Mouse (Mus musculus): Measurements from ENCODE around the gene Gm1123. TPM values are rescaled to one million over a fixed set of nuclear protein-coding genes. Genes with fewer than 3 reads are reported as not detected.
A peak's percentile ranks its signal among the peaks of the same experiment; 100 is the strongest.

The Gm1123 gene
- total and polyA plus RNA-seq, 2 experiments from 2014 or later = 0.16 TPM; not detected in 1

DNA sequence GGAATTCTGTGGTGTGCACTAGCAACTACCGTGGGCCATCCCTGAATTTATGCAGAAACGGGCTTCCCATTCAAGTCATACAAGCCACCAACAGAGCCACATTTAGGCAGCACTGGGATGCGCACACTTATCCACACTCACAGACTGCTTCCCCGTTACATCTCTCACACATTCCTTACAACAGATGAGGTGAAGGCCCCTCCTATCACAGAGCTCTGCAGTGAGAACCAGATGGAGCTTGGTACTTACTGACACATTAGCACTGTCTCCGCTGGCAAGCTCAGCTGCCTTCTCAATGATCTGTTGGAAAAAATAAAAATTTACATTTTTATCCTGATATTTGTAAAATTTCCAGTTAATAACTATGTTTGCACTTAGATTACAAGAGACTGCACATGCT lies 29.8 kb upstream of the Gm1123 start:
- no peak for TF ChIP-seq CTCF (IDR thresholded peaks at IDR 0.05)

DNA sequence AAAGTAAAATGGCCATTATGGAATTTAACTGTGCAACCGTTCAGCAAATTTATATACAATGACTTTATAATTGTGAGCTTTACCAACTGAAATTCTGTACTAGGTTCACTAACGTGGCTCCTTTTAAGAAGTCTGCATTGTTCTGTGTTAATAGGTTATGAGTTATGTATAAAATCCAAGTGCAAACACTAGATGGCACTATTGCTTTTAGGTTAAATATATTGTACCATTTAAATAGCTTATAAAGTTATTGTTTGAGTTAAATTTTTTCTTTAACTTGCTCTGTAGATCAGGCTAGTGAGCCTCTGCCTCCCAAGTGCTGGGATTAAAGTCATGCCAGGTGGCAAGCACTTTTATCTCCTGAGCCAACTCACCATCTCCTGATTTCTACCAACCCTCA lies 28.7 kb upstream of the Gm1123 start:
- DNase-seq (ENCODE audit: low spot score) (peak; percentile 83), ATAC-seq (ENCODE audit: low FRiP score) (no peak)
- no peaks in the 10 kb centered on the region for H3K27me3 ChIP-seq (ENCODE audit: insufficient read depth, low read length)
- H3K4me1 ChIP-seq (ENCODE audit: insufficient read depth, low read length) = no peaks in the 10 kb centered on the region
- H3K27ac ChIP-seq (ENCODE audit: low read depth, low read length) = no peak overlapping the region
- no peak overlapping the region for H3K9ac ChIP-seq (replicated peaks; ENCODE audit: low read length, poor library complexity, severe bottlenecking)
- H3K4me2 ChIP-seq (ENCODE audit: low read depth, low read length, poor library complexity, severe bottlenecking) = no peak overlapping the region
- no peaks in the 10 kb centered on the region for H3K9me3 ChIP-seq (ENCODE audit: low read length)
- TF ChIP-seq CTCF (IDR thresholded peaks at IDR 0.05) = peak; percentile 69
- H3K4me3 ChIP-seq (ENCODE audit: low read depth, low read length) = no peak overlapping the region
- peaks cover 28% of the 10 kb centered on the region for H3K36me3 ChIP-seq (ENCODE audit: insufficient read depth, low read length)
- WGBS = 46% methylated on average over 2 of the region's 2 CpGs

More for the DNA sequence above, 29.8 kb upstream of the Gm1123 start:
- Histone ChIP-seq H3K4me1 (ENCODE audit: insufficient read depth, low read length) (no peaks in the 10 kb centered on the region), H3K36me3 (ENCODE audit: insufficient read depth, low read length) (peaks cover 29% of the 10 kb centered on the region), H3K9ac (replicated peaks; ENCODE audit: low read length, poor library complexity, severe bottlenecking) (no peak overlapping the region), H3K27me3 (ENCODE audit: insufficient read depth, low read length) (no peaks in the 10 kb centered on the region), H3K4me2 (ENCODE audit: low read depth, low read length, poor library complexity, severe bottlenecking) (no peak overlapping the region), H3K9me3 (ENCODE audit: low read length) (no peaks in the 10 kb centered on the region), H3K27ac (ENCODE audit: low read depth, low read length) (no peak overlapping the region), H3K4me3 (ENCODE audit: low read depth, low read length) (no peak overlapping the region)
- WGBS = 88% methylated on average over 5 of the region's 5 CpGs
- ATAC-seq (ENCODE audit: low FRiP score) (no peak), DNase-seq (ENCODE audit: low spot score) (peak; percentile 9)

DNA sequence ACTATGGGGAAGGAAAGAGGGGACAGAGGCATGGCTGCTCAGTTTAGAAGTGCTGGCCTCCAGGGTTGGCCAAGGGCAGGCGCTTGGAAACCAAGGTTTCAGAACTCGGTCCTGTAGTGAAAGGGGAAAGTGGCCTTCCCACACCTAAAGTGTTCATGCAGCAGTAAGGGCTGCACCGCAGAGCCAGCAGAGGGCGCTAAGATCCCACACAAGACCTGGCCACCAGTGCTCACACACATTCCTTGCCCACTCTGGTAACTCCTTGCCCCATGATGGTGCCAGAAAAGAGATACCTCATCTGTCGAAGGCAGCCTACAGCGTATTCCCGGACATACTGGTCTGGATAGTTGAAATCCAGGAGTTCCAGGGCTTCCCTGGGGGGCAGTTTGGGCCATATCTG lies 27.0 kb upstream of the Gm1123 start:
- no peaks in the 10 kb centered on the region for H3K9me3 ChIP-seq (ENCODE audit: low read length)
- peaks cover 31% of the 10 kb centered on the region for H3K36me3 ChIP-seq (ENCODE audit: insufficient read depth, low read length)
- no peak overlapping the region for H3K9ac ChIP-seq (replicated peaks; ENCODE audit: low read length, poor library complexity, severe bottlenecking)
- peak; percentile 93 for TF ChIP-seq CTCF (IDR thresholded peaks at IDR 0.05)
- H3K27me3 ChIP-seq (ENCODE audit: insufficient read depth, low read length) = no peaks in the 10 kb centered on the region
- H3K4me3 ChIP-seq (ENCODE audit: low read depth, low read length) = no peak overlapping the region
- no peak overlapping the region for H3K4me2 ChIP-seq (ENCODE audit: low read depth, low read length, poor library complexity, severe bottlenecking)
- WGBS = 40% methylated on average over 7 of the region's 7 CpGs
- 0 out of 2 replicates have a peak, but pooled peaks have one; percentile 38 for ATAC-seq (ENCODE audit: low FRiP score)
- peak; percentile 78 for DNase-seq (ENCODE audit: low spot score)
- no peak overlapping the region for H3K27ac ChIP-seq (ENCODE audit: low read depth, low read length)
- H3K4me1 ChIP-seq (ENCODE audit: insufficient read depth, low read length) = no peaks in the 10 kb centered on the region

DNA sequence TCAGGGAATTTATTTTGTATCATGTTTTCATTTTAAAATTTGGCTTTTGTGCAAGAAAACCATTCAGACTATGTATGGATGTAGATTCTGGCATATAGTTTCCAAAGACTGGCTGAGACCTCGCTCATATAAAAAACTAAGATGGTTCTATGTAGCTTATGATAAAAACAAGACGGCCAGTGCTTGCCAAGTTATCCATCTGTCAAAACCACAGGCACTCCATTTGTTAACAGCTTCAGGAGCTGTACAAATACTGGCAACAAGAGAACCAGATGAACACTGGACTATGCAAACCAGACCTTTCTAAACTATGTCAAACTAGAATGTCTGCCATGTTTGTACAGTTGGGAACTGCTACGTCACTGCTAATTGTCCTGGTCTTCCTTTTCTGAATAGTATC lies 22.2 kb upstream of the Gm1123 start:
- TF ChIP-seq CTCF (IDR thresholded peaks at IDR 0.05) = no peak
- H3K27me3 ChIP-seq (ENCODE audit: insufficient read depth, low read length) = no peaks in the 10 kb centered on the region
- no peak overlapping the region for H3K27ac ChIP-seq (ENCODE audit: low read depth, low read length)
- H3K4me3 ChIP-seq (ENCODE audit: low read depth, low read length) = no peak overlapping the region
- DNase-seq (ENCODE audit: low spot score) (peak; percentile 15), ATAC-seq (ENCODE audit: low FRiP score) (no peak)
- H3K9me3 ChIP-seq (ENCODE audit: low read length) = no peaks in the 10 kb centered on the region
- H3K4me1 ChIP-seq (ENCODE audit: insufficient read depth, low read length) = no peaks in the 10 kb centered on the region
- H3K4me2 ChIP-seq (ENCODE audit: low read depth, low read length, poor library complexity, severe bottlenecking) = no peak overlapping the region
- no peak overlapping the region for H3K9ac ChIP-seq (replicated peaks; ENCODE audit: low read length, poor library complexity, severe bottlenecking)
- H3K36me3 ChIP-seq (ENCODE audit: insufficient read depth, low read length) = peaks cover 21% of the 10 kb centered on the region
- 89% methylated on average over 3 of the region's 3 CpGs for WGBS

DNA sequence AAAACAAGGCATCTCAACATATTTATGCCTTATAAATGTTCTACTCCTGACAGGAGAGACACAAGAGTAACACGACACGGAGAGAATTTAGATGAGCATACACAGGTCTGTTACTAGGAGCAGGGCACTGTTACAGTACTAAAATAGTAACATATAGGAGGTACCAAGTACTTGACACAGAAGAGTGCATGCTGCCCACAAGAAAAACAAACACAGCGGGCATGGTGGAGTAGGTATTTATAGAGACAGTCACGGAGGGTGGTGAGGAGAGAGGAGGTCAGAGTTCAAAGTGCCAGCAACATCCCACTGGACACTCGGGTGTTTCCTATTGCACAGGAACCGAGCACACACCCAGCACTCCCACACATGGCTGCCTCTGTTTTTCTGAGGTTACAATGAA lies 14.2 kb upstream of the Gm1123 start:
- Histone ChIP-seq H3K4me2 (ENCODE audit: low read depth, low read length, poor library complexity, severe bottlenecking) (no peak overlapping the region), H3K9ac (replicated peaks; ENCODE audit: low read length, poor library complexity, severe bottlenecking) (no peak overlapping the region), H3K9me3 (ENCODE audit: low read length) (no peaks in the 10 kb centered on the region), H3K4me3 (ENCODE audit: low read depth, low read length) (no peak overlapping the region), H3K27ac (ENCODE audit: low read depth, low read length) (no peak overlapping the region), H3K4me1 (ENCODE audit: insufficient read depth, low read length) (no peaks in the 10 kb centered on the region), H3K27me3 (ENCODE audit: insufficient read depth, low read length) (no peaks in the 10 kb centered on the region), H3K36me3 (ENCODE audit: insufficient read depth, low read length) (peaks cover 4% of the 10 kb centered on the region; the same call in 1 of the 2 replicates)
- TF ChIP-seq CTCF (IDR thresholded peaks at IDR 0.05) = no peak
- 82% methylated on average over 6 of the region's 6 CpGs for WGBS
- ATAC-seq (ENCODE audit: low FRiP score) (no peak), DNase-seq (ENCODE audit: low spot score) (no peak)

DNA sequence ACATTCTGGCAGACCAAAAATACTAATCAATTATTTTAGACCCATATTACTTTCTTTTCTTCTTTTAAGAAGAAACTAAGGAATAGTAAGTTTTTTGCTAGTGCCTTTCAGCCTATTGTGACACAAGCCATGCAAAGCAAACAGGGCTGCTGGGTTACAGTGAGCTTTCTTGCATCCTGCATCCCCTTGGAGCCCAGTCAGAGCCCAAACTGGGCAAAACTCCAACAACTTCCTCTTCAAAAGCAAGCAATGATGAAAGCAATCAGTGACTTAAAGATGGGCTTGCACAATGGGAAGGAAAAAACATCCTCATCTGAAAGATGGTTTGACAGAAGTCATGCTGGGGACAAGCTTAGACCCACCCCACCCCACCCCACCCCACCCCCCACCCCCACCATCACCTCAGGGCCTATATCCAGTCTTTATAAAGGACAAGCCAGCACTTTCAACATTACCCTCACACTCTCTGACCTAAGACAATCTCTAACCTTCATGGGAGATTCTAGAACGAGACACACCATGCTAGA lies 13.3 kb upstream of the Gm1123 start:
- Histone ChIP-seq H3K27ac (ENCODE audit: low read depth, low read length) (no peak overlapping the region), H3K4me2 (ENCODE audit: low read depth, low read length, poor library complexity, severe bottlenecking) (no peak overlapping the region), H3K9me3 (ENCODE audit: low read length) (no peaks in the 10 kb centered on the region), H3K36me3 (ENCODE audit: insufficient read depth, low read length) (peaks cover 9% of the 10 kb centered on the region; the same call in 1 of the 2 replicates), H3K27me3 (ENCODE audit: insufficient read depth, low read length) (no peaks in the 10 kb centered on the region), H3K9ac (replicated peaks; ENCODE audit: low read length, poor library complexity, severe bottlenecking) (no peak overlapping the region), H3K4me3 (ENCODE audit: low read depth, low read length) (no peak overlapping the region), H3K4me1 (ENCODE audit: insufficient read depth, low read length) (no peaks in the 10 kb centered on the region)
- DNase-seq (ENCODE audit: low spot score) = peak; percentile 57
- ATAC-seq (ENCODE audit: low FRiP score) = no peak
- no peak for TF ChIP-seq CTCF (IDR thresholded peaks at IDR 0.05)
- WGBS = 63% methylated on average over 1 of the region's 1 CpGs
